Mouse (Mus musculus) kidney, adult 2 months (tissue): ENCODE results near the gene Lair1.

Experiments
- CTCF ChIP-seq: fragments of 200-500 bp; conservative IDR thresholded peaks from 2 replicates; pipeline ENCODE4 v1.5.1; 2011; ENCODE audit warnings: low read depth, mild to moderate bottlenecking, control low read depth, low read length, moderate library complexity, mixed read lengths; ENCODE audit not compliant: insufficient read depth, insufficient read length
- POLR2A ChIP-seq: fragments of 200-500 bp; IDR thresholded peaks from one replicate; pipeline ENCODE4 v1.6.1; 2011; ENCODE audit warnings: low read depth, low read length, control low read depth

DNA sequence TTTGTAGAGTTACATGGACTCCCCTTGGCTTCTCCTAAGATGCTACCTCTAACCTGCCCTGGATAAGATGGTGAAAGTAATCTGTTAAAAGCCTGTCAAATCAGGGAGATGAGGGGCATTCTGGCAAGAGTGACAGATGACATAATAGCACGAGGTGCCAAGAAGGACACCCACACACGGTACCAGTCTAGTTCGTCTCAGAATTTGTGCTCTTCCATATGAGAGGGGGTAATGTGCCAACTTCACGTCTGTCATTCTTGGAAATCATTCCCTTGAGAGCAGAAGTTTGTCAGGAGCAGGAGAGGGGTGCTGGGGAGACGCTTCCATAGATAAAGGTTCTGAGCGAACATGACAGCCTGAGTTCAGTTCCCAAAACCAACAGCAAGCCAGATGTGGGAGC is 21.2 kb upstream of the Lair1 start:
- TF ChIP-seq POLR2A (no peak), CTCF (no peak)
